Mouse (Mus musculus): ENCODE data around the gene Tada3. TPM values are rescaled to one million over a fixed set of nuclear protein-coding genes. Genes with fewer than 3 reads are reported as not detected.

Tada3 gene
- polyA plus RNA-seq, 1 experiment from 2014 or later: 44.6 TPM

GRCm38 (mm10) chr6:113331721-113332120, 46.0 kb downstream of the Tada3 start:
- H3K4me2 ChIP-seq (ENCODE audit: low read depth, low read length): no peak overlapping the region
- H3K4me1 ChIP-seq (ENCODE audit: control insufficient read depth, insufficient read depth, low read length): no peaks in the 10 kb centered on the region
- H3K36me3 ChIP-seq (ENCODE audit: control insufficient read depth, insufficient read depth, low read length): peaks cover 40% of the 10 kb centered on the region
- H3K27ac ChIP-seq (replicated peaks; ENCODE audit: low read depth, low read length): no peak overlapping the region
- WGBS: 95% methylated on average over 9 of the region's 11 CpGs
- no peaks in the 10 kb centered on the region for H3K9me3 ChIP-seq (ENCODE audit: control insufficient read depth, low read length)
- DNase-seq (ENCODE audit: low spot score) (no peak), ATAC-seq (ENCODE audit: low read depth) (no peak)
- no peak overlapping the region for H3K4me3 ChIP-seq (ENCODE audit: low read depth, low read length)
- no peak overlapping the region for H3K9ac ChIP-seq (ENCODE audit: low read depth, low read length)
- no peaks in the 10 kb centered on the region for H3K27me3 ChIP-seq (replicated peaks; ENCODE audit: control insufficient read depth, insufficient read depth, low read length)

GRCm38 (mm10) chr6:113330547-113330946, 47.1 kb downstream of the Tada3 start:
- H3K9ac ChIP-seq (ENCODE audit: low read depth, low read length): no peak overlapping the region
- no peaks in the 10 kb centered on the region for H3K9me3 ChIP-seq (ENCODE audit: control insufficient read depth, low read length)
- H3K27ac ChIP-seq (replicated peaks; ENCODE audit: low read depth, low read length): no peak overlapping the region
- DNase-seq (ENCODE audit: low spot score): no peak
- H3K27me3 ChIP-seq (replicated peaks; ENCODE audit: control insufficient read depth, insufficient read depth, low read length): no peaks in the 10 kb centered on the region
- no peak for ATAC-seq (ENCODE audit: low read depth)
- H3K4me2 ChIP-seq (ENCODE audit: low read depth, low read length): no peak overlapping the region
- WGBS: 52% methylated on average over 2 of the region's 2 CpGs
- 0 out of 2 replicates have a peak, but pooled peaks cover 5% of the 10 kb centered on the region for H3K4me1 ChIP-seq (ENCODE audit: control insufficient read depth, insufficient read depth, low read length)
- H3K36me3 ChIP-seq (ENCODE audit: control insufficient read depth, insufficient read depth, low read length): peaks cover 32% of the 10 kb centered on the region
- no peak overlapping the region for H3K4me3 ChIP-seq (ENCODE audit: low read depth, low read length)

- Histone ChIP-seq H3K4me3 (ENCODE audit: low read depth, low read length) (no peak overlapping the region), H3K36me3 (ENCODE audit: control insufficient read depth, insufficient read depth, low read length) (peaks cover 32% of the 10 kb centered on the region)
- ATAC-seq (ENCODE audit: low read depth): no peak
Measured at GRCm38 (mm10) chr6:113329396-113329795, 48.3 kb downstream of the Tada3 start.

GRCm38 (mm10) chr6:113326533-113327315, 51.0 kb downstream of the Tada3 start, which contains the start of gene Ogg1:
Ogg1 (plus strand) TSS chr6:113326972.
- Histone ChIP-seq H3K9me3 (ENCODE audit: control insufficient read depth, low read length) (no peaks in the 10 kb centered on the region), H3K27me3 (replicated peaks; ENCODE audit: control insufficient read depth, insufficient read depth, low read length) (no peaks in the 10 kb centered on the region), H3K27ac (replicated peaks; ENCODE audit: low read depth, low read length) (peak within 1 kb of the TSS; percentile 94), H3K9ac (ENCODE audit: low read depth, low read length) (peak within 1 kb of the TSS; percentile 71), H3K4me1 (ENCODE audit: control insufficient read depth, insufficient read depth, low read length) (0 out of 2 replicates have a peak, but pooled peaks cover 5% of the 10 kb centered on the region), H3K4me3 (ENCODE audit: low read depth, low read length) (peak within 1 kb of the TSS; percentile 63), H3K4me2 (ENCODE audit: low read depth, low read length) (peak within 1 kb of the TSS; percentile 92), H3K36me3 (ENCODE audit: control insufficient read depth, insufficient read depth, low read length) (peaks cover 39% of the 10 kb centered on the region)
- DNase-seq (ENCODE audit: low spot score): peak; percentile 100
- ATAC-seq (ENCODE audit: low read depth): peak; percentile 98
- WGBS: under 1% methylated on average over 46 of the region's 52 CpGs

More at GRCm38 (mm10) chr6:113329396-113329795, 48.3 kb downstream of the Tada3 start:
- H3K27me3 ChIP-seq (replicated peaks; ENCODE audit: control insufficient read depth, insufficient read depth, low read length): no peaks in the 10 kb centered on the region
- no peak overlapping the region for H3K9ac ChIP-seq (ENCODE audit: low read depth, low read length)
- H3K4me2 ChIP-seq (ENCODE audit: low read depth, low read length): no peak overlapping the region
- no peak for DNase-seq (ENCODE audit: low spot score)
- H3K4me1 ChIP-seq (ENCODE audit: control insufficient read depth, insufficient read depth, low read length): 0 out of 2 replicates have a peak, but pooled peaks cover 5% of the 10 kb centered on the region
- 88% methylated on average over 1 of the region's 1 CpGs for WGBS
- no peaks in the 10 kb centered on the region for H3K9me3 ChIP-seq (ENCODE audit: control insufficient read depth, low read length)
- H3K27ac ChIP-seq (replicated peaks; ENCODE audit: low read depth, low read length): no peak overlapping the region

Small RNAs within 50 kb of the gene (microRNA-seq; reads per million reads assigned to microRNA genes)
- gene Gm24387 (ENCODE audit: borderline number of aligned reads): not detected

Other genes with a start within 250 kb of the Tada3 start
- 1.2 TPM in 2 replicates for gene Lhfpl4, start 182.5 kb downstream of the Tada3 start, polyA plus RNA-seq (2014; fragmentation: Nextera tagmentation; extraction: Ambion mirVana)
- 31.6 and 33.3 TPM in 2 replicates for gene Mtmr14, start 140.0 kb downstream of the Tada3 start, polyA plus RNA-seq (2014; fragmentation: Nextera tagmentation; extraction: Ambion mirVana)
- gene Cpne9, start 95.6 kb downstream of the Tada3 start, polyA plus RNA-seq (2014; fragmentation: Nextera tagmentation; extraction: Ambion mirVana): 0.13 and 0.29 TPM in 2 replicates
- gene Brpf1, start 70.7 kb downstream of the Tada3 start, polyA plus RNA-seq (2014; fragmentation: Nextera tagmentation; extraction: Ambion mirVana): 20.0 and 21.8 TPM in 2 replicates
- 9.9 and 11.2 TPM in 2 replicates for gene Ogg1, start 50.9 kb downstream of the Tada3 start, polyA plus RNA-seq (2014; fragmentation: Nextera tagmentation; extraction: Ambion mirVana)
- 103 and 109 TPM in 2 replicates for gene Camk1, start 33.9 kb downstream of the Tada3 start, polyA plus RNA-seq (2014; fragmentation: Nextera tagmentation; extraction: Ambion mirVana)
- 214 and 232 TPM in 2 replicates for gene Arpc4, start 232 bp upstream of the Tada3 start, polyA plus RNA-seq (2014; fragmentation: Nextera tagmentation; extraction: Ambion mirVana)
- gene Ttll3, start 11.4 kb upstream of the Tada3 start, polyA plus RNA-seq (2014; fragmentation: Nextera tagmentation; extraction: Ambion mirVana): 3.3 and 5.4 TPM in 2 replicates
- 16.3 and 23.4 TPM in 2 replicates for gene Rpusd3, start 41.5 kb upstream of the Tada3 start, polyA plus RNA-seq (2014; fragmentation: Nextera tagmentation; extraction: Ambion mirVana)
- gene Cidec, start 57.9 kb upstream of the Tada3 start, polyA plus RNA-seq (2014; fragmentation: Nextera tagmentation; extraction: Ambion mirVana): 0.47 and 3.3 TPM in 2 replicates
- 72.5 and 75.9 TPM in 2 replicates for gene Jagn1, start 64.7 kb upstream of the Tada3 start, polyA plus RNA-seq (2014; fragmentation: Nextera tagmentation; extraction: Ambion mirVana)
- gene Il17re, start 80.6 kb upstream of the Tada3 start, polyA plus RNA-seq (2014; fragmentation: Nextera tagmentation; extraction: Ambion mirVana): 3.6 and 5.6 TPM in 2 replicates
- gene Il17rc, start 93.5 kb upstream of the Tada3 start, polyA plus RNA-seq (2014; fragmentation: Nextera tagmentation; extraction: Ambion mirVana): 15.7 and 20.2 TPM in 2 replicates
- 24.8 and 25.3 TPM in 2 replicates for gene Creld1, start 105.4 kb upstream of the Tada3 start, polyA plus RNA-seq (2014; fragmentation: Nextera tagmentation; extraction: Ambion mirVana)
- 1.7 and 1.9 TPM in 2 replicates for gene Prrt3, start 124.0 kb upstream of the Tada3 start, polyA plus RNA-seq (2014; fragmentation: Nextera tagmentation; extraction: Ambion mirVana)
- 96.7 and 103 TPM in 2 replicates for gene Emc3, start 153.8 kb upstream of the Tada3 start, polyA plus RNA-seq (2014; fragmentation: Nextera tagmentation; extraction: Ambion mirVana)
- gene Fancd2, start 153.8 kb upstream of the Tada3 start, polyA plus RNA-seq (2014; fragmentation: Nextera tagmentation; extraction: Ambion mirVana): 7.5 and 7.8 TPM in 2 replicates
- not detected in 2 replicates for gene Fancd2os, start 222.8 kb upstream of the Tada3 start, polyA plus RNA-seq (2014; fragmentation: Nextera tagmentation; extraction: Ambion mirVana)
- gene Brk1, start 226.9 kb upstream of the Tada3 start, polyA plus RNA-seq (2014; fragmentation: Nextera tagmentation; extraction: Ambion mirVana): 233 and 249 TPM in 2 replicates
- 48.7 and 53.0 TPM in 2 replicates for gene Vhl, start 246.1 kb upstream of the Tada3 start, polyA plus RNA-seq (2014; fragmentation: Nextera tagmentation; extraction: Ambion mirVana)